Mouse (Mus musculus): ENCODE results near the gene Mettl27.

DNA sequence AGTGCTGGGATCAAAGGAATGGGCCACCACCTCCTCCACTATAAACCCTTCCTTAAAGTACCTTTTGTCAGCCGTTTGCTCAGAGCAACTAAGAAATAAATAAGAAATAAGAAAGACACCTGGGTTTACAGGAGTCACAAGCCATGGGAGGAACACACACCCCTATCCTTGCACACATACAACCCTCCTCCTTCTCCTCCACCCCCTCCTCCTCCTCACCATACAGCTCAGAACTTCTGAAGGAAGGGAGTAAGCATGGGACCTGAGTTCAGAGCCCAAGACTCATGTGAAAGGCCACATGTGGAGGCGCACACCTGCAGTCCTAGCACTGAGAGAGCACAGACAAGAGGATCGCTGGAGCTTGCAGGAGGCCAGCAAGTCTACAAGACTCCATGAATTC, 18.8 kb upstream of the Mettl27 start:
- no peak for TF ChIP-seq CTCF (IDR thresholded peaks at IDR 0.05; ENCODE audit: borderline replicate concordance, extremely low read depth, insufficient read depth, insufficient read length)
- no peak for TF ChIP-seq POLR2A (IDR thresholded peaks at IDR 0.05; ENCODE audit: borderline replicate concordance, extremely low read depth, insufficient read depth, insufficient read length, poor library complexity, severe bottlenecking)

Data from brain, embryonic 14.5 days (tissue).